Mouse (Mus musculus) inflammation-experienced regulatory T-cells, adult 6 months (primary cell): Measurements from ENCODE around the gene Maml3. TPM values are rescaled to one million over a fixed set of nuclear protein-coding genes. Genes with fewer than 3 reads are reported as not detected.
A peak's percentile ranks its signal among the peaks of the same experiment; 100 is the strongest.

ENCODE experiments used
- ATAC-seq: one replicate; pipeline ENCODE4 v1.8.0; 2017
- polyA plus RNA-seq, 3 experiments: library from polyadenylated mRNA; unstranded; fragments of 100-300 nt; shearing (Covaris generic); gene quantifications; one replicate each; pipeline ENCODE4 v1.2.1; 2017

The Maml3 gene
- polyA plus RNA-seq, 3 experiments from 2014 or later, result 0.68 to 2.2 TPM; not detected in 1

DNA sequence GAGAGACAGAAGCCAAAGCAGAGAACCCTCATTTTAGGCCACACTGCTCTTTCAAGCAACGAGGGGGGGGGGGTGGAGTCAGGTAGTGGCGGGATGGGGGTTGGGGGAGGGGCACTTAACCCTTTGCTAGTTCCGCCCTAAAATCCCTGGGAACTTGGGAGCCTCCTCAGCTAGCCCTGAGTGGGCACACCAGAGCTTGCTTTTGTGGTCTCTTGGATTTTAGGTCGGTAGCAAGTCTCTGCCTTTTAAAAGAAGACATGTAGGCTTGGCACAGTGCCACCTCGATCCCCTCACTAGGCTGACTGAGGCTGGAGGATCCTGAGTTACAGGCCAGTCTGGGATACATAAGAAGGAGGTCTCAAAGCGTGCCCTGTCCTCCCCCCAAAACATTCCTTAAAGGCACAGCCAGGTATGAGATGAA, 59.6 kb downstream of the Maml3 start:
- no peak for ATAC-seq

DNA sequence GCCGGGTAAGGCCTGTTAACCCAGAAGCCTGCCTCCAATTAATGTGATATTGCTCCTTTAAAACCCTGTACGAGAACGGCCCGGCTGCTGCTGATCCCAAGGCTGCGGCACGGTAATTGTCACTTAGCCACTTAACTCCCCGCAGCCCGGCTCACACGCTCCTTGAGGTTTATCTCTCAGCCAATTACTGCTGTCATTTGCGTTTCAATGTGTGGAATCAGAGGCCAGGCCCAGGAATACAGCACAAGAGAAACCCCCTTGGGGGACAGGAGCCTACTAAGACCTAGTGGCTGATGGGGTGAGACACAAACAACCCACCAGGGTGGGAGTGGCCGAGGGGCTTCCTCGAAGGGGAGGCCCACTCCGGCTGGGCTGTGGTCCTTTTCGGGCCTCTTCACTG, 60.2 kb downstream of the Maml3 start:
- no peak for ATAC-seq

DNA sequence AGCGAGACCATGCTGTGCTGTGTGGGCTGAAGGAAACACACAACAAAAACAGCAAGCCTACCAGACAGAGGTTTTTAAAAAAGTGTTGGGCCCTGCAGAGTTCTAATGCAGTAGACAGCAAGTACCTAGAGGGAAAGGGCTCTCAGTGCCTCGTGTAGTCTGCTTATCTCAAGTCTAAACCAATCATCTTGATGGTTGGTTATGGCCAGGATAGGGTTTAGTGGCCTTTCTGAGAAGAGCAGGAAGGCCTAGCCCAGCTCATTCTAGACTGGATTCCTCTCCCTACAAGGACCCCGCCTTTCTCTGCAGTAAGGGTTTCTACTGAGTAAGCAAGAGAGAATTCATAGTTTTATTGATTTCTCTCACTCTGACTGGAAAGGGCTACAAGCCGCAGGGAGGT, 61.0 kb downstream of the Maml3 start:
- no peak for ATAC-seq

DNA sequence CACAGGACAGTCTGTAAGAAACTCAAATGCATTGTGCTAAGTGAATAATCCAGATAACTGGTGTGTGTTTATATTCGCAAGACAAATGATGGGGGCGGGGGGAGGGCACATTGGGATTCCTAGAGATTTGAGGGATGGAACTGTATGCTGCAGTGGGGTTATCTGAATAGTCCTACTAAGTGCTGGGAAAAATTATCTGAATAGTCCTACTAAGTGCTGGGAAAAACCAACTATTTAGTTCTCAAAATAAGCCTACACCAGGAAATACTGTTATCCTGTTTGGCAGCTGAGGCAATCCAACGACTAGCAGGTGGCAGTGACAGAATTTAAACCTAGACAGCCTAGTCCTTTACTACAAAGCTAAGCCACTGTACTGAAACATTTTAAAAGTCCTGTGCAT, 62.2 kb downstream of the Maml3 start:
- no peak for ATAC-seq

DNA sequence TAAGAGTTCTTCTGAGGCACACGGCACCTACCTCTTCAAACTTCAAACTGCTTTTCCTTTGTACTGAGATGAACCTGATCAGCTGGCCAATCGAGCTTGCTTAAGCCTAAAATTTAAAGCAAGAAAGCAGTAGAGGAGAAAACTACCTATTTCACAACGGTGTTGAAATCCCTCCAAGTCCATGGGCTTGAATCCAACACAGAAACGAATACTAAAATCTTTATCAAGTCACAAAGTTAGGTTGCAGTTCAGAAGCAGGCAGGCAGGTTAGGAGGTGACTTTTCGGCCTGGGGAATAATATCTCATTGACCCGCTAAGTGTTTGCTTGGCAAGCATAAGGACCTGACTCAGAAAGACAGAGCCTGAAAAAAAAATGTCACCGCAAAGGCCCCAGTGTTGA, 64.9 kb downstream of the Maml3 start:
- ATAC-seq, result no peak

DNA sequence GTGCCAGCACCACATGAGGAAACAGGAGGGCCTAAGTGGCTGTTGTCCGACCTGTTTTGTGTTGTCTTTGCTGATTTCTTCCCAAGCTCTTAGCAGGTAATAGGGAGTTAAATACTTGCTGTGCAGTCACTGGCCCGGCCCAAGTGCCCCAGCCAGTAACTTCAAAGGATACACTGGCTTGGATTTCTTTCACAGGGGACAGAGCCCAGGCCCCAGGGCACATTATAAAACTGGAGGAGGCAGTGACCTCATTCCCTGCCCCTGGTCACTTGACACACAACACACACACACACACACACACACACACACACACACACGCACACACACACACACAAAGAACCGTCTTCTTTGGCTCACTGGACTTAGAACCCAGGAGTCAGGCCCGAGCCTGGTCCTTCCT, 67.6 kb downstream of the Maml3 start:
- ATAC-seq, result no peak

DNA sequence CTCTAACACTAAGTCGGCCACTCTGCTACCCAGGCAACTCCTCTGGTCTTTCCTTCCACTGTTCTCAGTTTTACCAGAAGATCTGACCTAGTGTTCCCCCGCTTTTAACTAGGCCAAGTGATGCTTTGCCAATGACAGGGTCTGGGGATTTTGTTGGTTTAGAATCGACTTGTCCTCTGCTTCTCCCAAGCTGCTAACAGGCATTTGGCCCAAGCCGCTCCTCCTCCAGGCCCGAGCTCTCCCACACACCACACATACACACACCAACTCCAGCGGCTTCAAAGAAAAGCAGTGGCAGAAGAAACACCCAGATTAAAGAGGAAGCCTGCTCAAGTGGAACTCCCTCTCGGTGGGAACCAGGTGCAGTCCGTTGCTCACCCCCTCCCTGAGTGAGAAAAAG, 69.5 kb downstream of the Maml3 start:
- no peak for ATAC-seq

DNA sequence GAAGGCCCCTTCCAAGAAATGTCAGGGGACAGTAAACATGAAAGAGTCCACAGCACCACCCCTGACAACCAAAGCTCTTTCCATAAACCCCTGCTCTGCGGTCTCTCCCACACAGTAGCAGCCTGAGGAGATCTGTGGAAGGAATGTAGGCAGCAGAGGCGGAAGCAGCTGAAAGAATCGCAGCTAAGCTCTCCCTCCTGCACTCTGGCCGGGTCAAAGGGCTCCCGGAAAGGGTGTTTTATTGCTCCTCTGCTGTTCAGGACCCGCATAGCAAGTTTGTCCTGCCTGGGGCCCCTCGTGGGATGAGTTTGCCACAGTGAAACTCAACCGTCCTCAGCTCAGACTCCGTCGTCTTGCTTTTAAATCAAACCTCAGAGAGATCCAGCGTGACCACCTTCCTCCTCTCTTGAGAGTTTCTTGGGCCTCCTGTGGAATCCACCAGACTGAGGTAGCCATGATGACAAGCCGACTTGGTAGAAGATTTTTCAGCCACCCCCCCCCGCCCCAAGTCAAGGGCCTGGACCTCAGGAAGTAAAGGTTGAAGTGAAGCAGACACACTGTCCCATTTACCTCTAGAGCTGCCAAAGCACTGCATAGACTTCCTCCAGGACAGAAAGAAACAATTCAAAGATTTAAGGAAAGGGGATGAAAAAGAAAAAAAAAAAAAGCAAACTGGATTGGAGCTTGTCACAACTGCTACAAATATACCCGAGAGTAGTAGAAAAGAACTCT, 70.9 kb downstream of the Maml3 start:
- ATAC-seq, result no peak

DNA sequence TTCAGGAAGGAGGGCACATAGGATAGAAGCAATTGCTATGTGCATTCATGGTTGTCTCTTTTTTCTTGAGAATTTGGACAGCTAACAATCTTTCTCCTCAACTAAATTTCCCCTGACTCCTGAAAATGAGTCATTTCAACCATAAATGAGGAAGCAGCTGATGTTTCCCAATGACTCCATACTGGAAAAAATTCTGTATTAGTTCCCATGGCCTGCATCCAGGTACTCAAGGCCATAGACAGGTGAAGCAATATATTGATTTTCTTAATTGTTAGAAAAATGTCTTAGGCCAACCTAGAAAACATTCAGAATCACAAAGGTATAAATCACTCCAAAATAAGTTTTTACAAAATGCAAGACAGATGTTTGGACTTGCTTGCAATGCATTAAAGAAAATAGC, 73.5 kb downstream of the Maml3 start:
- no peak for ATAC-seq

DNA sequence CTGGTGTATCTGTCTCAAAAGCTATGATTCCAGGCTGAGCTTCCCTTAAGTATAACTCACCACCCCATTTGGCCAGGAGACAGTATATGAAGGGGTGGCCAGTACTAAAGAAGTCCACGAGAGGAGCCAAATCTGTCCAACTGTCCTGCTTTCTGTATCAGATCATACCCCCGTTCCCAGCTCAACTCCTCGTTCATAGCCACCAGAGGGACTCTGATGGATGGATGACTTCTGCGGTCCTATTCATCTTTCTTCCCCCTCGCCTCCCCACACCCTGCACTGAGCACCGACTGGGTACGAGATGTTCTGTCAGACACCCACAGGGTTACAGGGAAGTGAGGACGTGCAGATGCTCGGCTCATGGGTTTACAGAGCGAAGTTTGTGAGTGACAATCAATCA, 74.8 kb downstream of the Maml3 start:
- peak; percentile 41 for ATAC-seq

DNA sequence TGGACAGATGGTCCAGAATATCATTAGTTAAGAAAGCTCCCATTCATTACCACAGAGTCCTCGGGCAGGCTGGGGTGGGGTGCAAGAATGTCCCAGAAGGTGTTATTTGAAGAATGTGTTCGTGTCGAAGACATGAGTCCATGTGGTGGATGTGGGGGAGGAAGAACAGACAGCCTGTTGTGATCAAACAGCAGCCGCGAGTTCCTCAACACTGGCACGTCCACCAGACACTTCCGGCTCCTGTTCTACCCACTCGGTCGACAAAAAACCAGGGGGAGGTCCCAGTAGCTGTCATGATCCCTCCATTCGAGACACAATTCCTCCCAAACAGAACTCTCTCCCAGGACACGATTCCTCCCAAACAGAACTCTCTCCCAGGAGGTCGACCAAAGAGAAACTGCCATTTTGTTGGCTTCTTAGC, 75.2 kb downstream of the Maml3 start:
- ATAC-seq, result peak; percentile 80

DNA sequence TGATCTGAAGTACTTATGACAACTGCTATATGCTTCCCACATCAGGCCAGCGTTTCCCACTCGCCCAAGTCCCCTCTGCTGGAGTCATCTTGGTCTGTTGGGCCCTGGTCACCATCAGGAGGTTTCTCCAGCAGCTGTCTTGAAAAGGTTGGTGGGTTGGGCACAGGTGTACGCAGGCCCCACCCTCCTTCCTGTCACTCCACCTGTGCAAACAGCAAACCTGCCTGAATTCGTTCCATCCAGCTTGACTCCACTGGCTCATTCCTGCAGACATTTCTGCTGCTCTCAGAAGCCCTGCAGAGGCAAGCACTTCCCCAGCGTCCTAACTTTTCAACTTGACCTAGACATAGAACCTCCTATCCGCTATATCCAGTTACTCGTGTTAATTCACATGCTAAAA, 76.9 kb downstream of the Maml3 start:
- ATAC-seq, result no peak

DNA sequence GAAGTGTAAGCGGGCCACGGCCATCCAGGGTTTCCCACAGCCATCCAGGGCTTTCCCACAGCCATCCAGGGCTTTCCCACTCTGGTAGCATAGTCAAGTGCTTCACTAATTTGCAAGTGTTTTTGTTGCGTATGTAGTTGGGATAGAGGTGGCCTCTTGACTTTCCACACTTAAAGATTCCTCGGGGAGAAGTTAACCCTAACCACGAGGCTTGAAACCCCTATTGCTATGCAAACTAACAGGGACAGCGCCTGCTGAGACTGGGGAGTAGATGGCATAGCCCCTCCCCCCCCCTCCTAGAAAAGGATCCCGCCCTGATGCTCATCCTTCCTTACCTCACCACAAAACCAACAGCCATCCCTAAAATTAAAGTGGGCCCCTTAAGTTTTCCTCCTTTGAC, 82.4 kb downstream of the Maml3 start:
- no peak for ATAC-seq

DNA sequence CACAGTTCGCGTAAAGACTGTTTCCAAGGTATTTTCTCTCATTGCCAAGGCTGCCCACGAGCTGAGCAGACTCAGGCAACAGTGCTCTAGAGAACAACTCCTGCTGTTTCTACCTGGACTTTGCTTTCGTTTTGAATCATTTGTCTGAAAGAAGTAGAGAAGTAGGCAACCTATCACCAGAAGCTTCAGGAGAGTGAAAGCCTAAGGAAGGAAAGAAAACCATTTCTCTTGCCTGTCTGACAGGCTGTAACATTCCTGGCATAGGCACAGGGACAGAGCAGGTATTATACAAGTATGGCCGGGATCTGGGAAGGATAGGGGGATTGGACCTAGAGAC, 86.8 kb downstream of the Maml3 start:
- ATAC-seq, result no peak

DNA sequence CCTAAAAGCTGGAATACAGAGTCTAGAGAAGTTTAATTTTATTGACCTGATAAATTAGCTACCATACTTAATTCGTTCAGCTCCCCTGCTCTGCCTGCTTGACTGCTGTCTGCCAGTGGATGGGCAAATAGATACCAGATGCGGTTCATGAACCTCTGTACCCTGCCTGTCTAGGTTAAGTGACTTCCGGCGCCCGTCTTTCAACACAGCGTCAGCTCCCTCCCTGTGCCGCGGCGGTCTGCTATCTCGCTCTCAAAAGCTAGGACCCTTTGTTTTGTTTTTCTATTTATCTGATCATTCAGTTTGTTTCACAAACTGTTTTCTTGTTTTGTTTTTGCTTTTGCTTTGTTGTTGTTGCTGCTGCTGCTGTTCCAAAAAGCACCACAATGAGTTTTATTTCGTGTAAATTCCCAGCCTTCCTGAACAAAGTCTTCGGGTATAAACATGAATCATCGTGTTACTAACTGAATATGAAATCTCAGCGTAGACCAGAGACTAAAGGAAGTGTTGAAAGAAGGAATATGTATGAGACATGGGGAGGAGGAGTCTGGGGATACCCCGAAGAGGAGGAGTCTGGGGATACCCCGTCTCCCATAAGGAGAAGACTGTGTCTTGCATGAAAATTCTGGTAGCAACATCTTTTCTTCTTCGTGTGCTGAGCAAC, 87.3 kb downstream of the Maml3 start:
- no peak for ATAC-seq

DNA sequence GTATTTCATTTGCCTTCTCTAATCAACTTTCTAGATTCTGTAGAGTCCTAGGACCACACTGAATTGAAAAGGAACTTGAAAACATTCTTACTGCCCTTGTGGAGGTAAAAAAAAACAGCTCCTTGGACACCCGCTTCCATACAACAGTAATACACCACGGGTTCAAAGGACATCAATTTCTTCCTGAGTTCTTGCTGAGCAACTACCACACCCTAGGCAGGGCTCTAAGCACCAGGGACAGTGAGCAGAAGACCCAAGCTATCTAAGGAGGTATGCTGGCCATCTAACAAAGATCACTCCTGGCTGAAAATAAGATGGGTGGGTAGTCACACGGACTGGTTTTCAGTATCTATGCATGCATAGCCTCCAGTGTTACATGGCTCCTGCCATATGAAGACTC, 88.7 kb downstream of the Maml3 start:
- ATAC-seq, result no peak

DNA sequence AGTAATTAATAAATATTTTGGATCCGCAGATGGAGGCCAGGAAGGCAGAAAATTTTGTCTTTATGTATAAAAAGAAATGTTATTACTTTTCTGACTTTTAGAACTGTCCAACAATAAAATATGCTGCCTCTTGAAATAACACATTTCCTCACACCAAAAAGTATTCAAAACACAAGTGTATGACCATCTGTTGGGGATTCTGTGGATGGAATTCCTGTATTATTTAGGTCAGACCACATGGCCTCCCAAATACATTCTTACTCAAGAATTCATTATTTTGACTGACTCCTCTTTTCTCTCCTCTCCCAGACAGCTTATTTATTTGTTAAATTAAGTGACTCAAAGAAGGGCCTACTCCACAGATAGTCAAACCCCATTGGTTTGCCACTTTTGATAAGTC, 89.3 kb downstream of the Maml3 start:
- ATAC-seq, result no peak

DNA sequence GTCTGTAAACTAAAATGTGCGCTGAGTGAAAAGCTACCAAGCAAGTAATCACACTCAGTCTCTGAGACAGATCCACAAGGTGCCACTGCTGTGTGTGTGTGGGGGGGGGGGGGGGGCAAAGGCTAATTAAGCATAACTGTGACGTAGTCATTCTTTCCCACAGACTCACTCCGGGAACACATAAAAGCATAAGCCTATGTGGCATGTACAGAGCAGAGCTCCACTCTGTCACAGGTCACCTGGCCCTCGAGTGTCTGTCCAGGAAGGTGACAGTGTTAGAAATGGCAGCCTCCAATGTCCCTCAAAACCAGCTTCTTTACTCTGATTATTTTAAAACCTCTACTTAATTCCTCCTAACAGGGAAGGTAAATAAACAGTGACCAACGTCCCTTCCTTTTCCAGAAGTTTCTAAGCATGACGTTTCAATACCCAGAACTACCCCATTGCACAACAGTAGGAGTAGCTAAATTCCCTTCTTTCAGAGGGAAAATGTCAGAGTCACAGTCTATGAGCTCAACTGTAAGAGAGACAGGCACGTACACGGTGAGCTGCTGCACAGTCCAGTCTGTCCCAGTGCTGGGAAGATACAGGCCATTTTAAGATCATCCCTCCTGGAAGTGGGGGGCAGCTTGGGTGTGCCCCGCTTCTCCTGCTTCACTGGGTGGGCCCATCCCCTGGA, 93.7 kb downstream of the Maml3 start:
- ATAC-seq, result no peak

DNA sequence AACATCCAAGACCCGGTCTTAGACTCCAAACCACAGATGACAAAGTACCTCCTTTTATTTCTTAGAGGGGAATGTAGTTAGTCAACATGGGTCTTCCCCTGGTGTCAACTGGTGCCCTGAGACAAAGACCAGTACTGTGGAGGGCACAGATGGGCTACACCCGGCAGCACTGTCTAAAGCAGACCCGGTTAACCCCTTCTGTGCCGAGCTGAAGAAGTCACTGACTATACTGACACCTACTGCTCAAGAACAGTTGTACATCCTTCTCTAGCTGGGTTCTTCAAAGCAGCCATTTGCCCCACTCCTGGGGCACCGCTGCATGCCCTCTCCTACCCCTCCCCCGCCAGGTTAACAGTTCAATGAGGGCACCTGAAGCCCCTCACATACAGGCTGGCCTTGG, 95.6 kb downstream of the Maml3 start:
- ATAC-seq, result no peak

DNA sequence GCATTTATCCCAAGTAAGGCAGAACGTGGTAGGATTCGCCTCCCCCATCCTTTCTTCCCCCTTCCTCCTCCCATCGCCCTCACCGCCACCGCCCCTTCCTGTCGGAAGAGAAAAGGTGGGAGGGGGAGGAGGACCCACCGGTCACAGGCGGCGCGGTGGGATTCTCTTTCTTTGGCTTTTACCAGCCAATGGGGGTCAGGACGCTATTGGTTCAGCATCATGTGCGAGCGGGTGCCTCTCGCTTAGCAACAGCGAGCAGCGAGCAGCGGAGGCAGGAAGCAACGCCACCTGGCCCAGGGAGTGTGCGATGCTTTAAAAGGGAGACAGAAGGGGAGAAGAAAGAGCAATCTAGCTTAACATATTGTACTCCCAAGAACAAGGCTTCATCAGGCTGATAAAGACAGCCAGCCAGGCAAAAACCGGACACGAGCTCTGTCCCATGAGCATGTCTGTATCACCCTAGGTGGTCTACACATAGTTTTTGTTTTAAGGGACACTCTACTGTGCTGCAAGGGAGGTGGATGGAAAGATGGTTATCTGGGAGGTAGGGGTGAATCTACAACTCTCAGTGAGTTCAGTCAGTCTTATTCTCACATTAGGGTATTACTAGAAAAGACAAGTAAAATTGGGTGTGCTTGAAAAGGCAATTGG, 97.1 kb downstream of the Maml3 start:
- ATAC-seq, result peak; percentile 95

DNA sequence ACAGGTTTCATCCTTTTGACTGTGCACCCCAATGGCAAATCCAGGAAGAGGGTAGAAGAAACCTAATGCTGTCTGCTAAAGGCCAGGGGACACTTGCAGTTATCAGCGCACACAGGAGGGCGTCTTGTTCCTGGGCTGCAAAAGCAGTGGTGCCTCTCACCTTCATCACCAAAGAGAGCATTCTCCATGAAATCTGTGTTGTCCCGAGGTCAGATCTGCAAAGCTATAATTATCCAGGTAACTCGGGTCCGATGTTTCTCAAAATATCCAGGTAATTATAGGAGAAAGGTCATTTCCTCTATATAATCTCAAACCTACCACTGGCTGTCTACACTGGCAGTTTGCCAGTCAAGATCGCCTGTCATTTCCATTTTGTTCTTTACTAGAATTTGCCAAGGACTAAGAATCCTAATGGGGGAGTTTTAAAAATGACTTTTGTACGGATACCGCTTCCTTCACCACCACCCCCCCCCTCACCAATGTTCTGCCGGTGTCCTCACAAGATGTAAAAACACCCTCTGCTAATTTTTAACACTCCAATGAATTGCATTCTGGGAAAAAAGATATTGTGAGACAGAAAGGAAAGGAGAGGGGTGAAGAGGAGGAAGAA, 98.0 kb downstream of the Maml3 start:
- peak; percentile 29 for ATAC-seq

DNA sequence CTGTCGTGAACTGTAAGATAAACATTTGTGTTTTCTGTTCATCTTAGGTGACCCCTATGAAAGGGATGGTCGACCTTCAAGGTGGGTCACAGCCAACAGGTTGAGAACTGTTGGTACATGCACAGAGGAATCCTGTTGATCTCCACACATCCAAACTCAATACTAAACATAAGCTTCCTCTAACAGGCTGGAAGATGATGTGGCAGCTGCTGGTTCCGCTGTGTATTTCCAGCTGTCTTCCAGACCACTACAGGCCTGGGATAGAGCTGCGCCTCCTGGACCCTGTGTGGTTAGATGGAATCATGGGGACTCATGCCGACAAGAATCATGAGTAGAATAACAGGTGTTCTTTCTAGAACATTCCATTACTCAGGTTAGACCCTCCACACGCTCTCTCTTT, 101.2 kb downstream of the Maml3 start:
- no peak for ATAC-seq

DNA sequence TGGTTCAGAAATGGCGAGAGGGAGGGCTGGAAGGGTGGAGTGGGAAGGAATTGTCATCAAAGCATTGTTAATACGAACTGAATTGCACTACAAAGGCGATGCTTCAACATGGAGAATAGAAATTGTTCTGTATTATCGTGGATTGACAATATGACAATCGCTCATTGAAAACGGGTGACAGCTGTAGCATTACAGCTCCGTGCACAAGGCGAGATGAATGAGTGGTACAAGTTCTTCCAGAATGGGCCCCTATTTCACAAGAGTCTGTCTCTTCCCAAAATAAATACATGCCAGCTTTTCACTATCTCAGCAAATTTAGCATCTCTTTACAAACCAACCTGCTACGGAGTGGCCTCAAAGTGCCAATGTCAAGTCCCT, 103.4 kb downstream of the Maml3 start:
- no peak for ATAC-seq
